Mouse (Mus musculus) embryonic facial prominence, embryonic 13.5 days (tissue): Measurements from ENCODE around the gene Plin5. TPM values are rescaled to one million over a fixed set of nuclear protein-coding genes. Genes with fewer than 3 reads are reported as not detected.

Experiments used
- ATAC-seq: fragments of 200-750 bp; cut with Nextera tagmentation; 2 replicates; pipeline ENCODE4 v1.8.0; 2017; ENCODE audit warnings: low read depth; ENCODE audit not compliant: insufficient number of reproducible peaks, insufficient read depth, low FRiP score, low TSS enrichment
- H3K27ac ChIP-seq: fragments of 300-500 bp; sonication (generic); 2 replicates; pipeline ENCODE4 v1.5.1; 2015; ENCODE audit warnings: moderate library complexity, mild to moderate bottlenecking, inconsistent platforms
- H3K27me3 ChIP-seq: fragments of 300-500 bp; sonication (generic); 2 replicates; pipeline ENCODE4 v1.6.1; 2015; ENCODE audit warnings: mild to moderate bottlenecking, inconsistent platforms
- H3K36me3 ChIP-seq: fragments of 300-500 bp; sonication (generic); 2 replicates; pipeline ENCODE4 v1.6.1; 2015; ENCODE audit warnings: mild to moderate bottlenecking, inconsistent platforms
- H3K4me1 ChIP-seq: fragments of 300-500 bp; sonication (generic); 2 replicates; pipeline ENCODE4 v1.6.1; 2015; ENCODE audit warnings: inconsistent platforms
- H3K4me2 ChIP-seq: fragments of 300-500 bp; sonication (generic); 2 replicates; pipeline ENCODE4 v1.6.1; 2015; ENCODE audit warnings: moderate library complexity, mild to moderate bottlenecking, inconsistent platforms
- H3K4me3 ChIP-seq: fragments of 300-500 bp; sonication (generic); 2 replicates; pipeline ENCODE4 v1.5.1; 2015; ENCODE audit warnings: mild to moderate bottlenecking, inconsistent platforms
- H3K9ac ChIP-seq: fragments of 300-500 bp; sonication (generic); 2 replicates; pipeline ENCODE4 v1.6.1; 2015; ENCODE audit warnings: mild to moderate bottlenecking, inconsistent platforms
- H3K9me3 ChIP-seq: fragments of 300-500 bp; sonication (generic); 2 replicates; pipeline ENCODE4 v1.6.1; 2016; ENCODE audit warnings: inconsistent platforms
- WGBS: fragments of 180-500 bp; shearing (Covaris S2); methylation state at CpG from one replicate; pipeline ENCODE4 v1.1.7; 2015; ENCODE audit warnings: mixed read lengths; 5-methylcytosine and 5-hydroxymethylcytosine counted together
- polyA plus RNA-seq: library from polyadenylated mRNA; unstranded; fragments of >200 nt; fragmentation: Nextera tagmentation; extraction: Ambion mirVana; gene quantifications from 2 replicates; pipeline ENCODE4 v1.2.1, GENCODE M21; 2015

Gene Plin5
- polyA plus RNA-seq, 1 experiment from 2014 or later: 0.17 TPM

DNA sequence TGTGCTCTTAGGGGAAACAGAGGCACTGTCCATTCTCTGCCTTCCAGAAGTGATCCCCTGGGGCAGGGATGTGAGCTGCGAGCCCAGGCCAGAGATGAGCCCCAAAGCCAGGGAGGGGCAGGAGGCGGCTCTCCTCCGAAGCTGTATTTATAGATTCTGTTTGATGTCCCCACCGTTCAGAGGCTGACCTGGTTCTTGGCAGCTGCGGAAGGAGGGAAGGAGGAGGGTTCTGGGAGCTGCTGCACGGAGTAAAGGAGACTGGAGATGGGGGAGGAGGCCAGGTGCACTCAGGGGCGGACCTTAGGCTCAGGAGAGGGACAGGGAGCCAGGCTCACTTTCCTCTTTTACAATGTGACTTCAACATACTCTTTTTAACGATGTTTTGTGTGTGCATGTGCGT lies 28.7 kb upstream of the Plin5 start:
- no peak overlapping the region for H3K4me2 ChIP-seq
- ATAC-seq: no peak
- H3K27me3 ChIP-seq: peaks cover 100% of the 10 kb centered on the region
- peaks cover 20% of the 10 kb centered on the region for H3K4me1 ChIP-seq
- no peaks in the 10 kb centered on the region for H3K9me3 ChIP-seq
- no peak overlapping the region for H3K4me3 ChIP-seq
- no peak overlapping the region for H3K27ac ChIP-seq
- no peaks in the 10 kb centered on the region for H3K36me3 ChIP-seq
- 15% methylated on average over 9 of the region's 9 CpGs for WGBS
- no peak overlapping the region for H3K9ac ChIP-seq

DNA sequence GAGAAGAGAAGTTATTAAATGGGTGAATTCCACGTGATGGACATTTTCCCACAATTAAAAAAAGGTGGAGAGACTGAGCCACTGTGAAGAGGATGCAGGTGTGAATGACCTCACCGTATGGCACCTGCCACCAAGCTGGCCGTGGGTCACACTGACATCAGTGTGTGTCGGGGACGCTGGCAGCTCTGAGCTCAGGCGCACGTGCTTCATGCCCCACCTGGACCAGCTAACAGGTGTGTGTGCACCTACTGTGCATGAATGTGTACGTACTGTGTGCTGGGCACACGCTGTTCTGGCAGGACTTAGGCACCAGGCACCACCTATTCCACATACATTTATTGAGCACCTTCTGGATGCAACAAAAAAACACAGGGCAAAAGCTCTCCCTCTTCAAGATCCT lies 27.1 kb upstream of the Plin5 start:
- no peak for ATAC-seq
- H3K9ac ChIP-seq: no peak overlapping the region
- 73% methylated on average over 9 of the region's 9 CpGs for WGBS
- H3K36me3 ChIP-seq: no peaks in the 10 kb centered on the region
- no peak overlapping the region for H3K4me3 ChIP-seq
- no peak overlapping the region for H3K4me2 ChIP-seq
- no peak overlapping the region for H3K27ac ChIP-seq
- H3K27me3 ChIP-seq: peaks cover 100% of the 10 kb centered on the region
- no peaks in the 10 kb centered on the region for H3K9me3 ChIP-seq
- peaks cover 21% of the 10 kb centered on the region for H3K4me1 ChIP-seq

DNA sequence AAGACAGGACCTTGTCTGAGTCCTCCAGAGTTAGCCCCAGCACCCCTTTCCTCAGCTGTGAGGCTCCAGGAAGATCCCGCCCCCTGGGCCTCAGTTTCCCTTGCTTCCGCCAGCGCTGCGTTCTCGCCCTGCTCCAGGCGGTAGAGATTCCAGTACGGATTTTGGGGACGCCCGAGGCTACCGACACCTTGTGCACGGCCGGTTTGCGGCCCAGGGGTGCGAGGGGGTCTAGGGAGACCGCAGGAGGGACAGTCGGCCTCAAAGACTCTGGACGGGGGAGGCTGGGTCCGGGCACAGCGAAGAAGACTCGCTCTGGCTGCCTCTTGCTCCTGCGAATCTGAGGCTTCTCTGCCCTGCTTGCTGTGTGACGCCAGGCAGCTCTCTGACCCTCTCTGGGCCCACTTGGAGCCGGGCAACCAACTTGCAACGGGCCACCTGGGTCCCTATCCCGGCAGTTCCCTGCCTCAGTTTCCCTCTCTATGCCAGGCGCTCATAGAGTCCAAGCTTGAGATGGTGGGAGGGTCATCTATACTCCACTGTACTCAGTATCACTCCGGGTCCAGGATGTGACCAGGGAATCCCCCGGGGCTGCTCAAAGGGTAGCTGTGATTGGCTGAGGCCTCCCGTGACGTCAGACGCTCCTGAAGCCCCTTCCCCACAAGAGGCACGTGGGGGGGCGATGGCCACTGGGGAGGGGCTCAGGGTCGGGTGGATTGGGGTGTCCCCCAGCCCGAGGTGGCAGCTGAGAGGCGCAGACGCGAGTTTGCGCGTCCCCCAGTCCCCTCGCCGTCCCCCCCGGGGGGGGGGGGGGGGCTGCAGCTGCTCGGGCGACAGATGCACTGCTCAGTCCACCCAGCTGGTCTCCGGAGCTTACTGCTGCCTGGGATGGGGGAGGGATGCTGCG lies 24.6 kb upstream of the Plin5 start:
- H3K9ac ChIP-seq: peak overlapping the region; percentile 62
- under 1% methylated on average over 44 of the region's 47 CpGs for WGBS
- H3K4me1 ChIP-seq: peaks cover 27% of the 10 kb centered on the region
- peaks cover 99% of the 10 kb centered on the region for H3K27me3 ChIP-seq
- H3K4me3 ChIP-seq: peak overlapping the region; percentile 46
- ATAC-seq: no peak
- H3K4me2 ChIP-seq: peak overlapping the region; percentile 75
- H3K9me3 ChIP-seq: no peaks in the 10 kb centered on the region
- H3K27ac ChIP-seq: no peak overlapping the region
- no peaks in the 10 kb centered on the region for H3K36me3 ChIP-seq

DNA sequence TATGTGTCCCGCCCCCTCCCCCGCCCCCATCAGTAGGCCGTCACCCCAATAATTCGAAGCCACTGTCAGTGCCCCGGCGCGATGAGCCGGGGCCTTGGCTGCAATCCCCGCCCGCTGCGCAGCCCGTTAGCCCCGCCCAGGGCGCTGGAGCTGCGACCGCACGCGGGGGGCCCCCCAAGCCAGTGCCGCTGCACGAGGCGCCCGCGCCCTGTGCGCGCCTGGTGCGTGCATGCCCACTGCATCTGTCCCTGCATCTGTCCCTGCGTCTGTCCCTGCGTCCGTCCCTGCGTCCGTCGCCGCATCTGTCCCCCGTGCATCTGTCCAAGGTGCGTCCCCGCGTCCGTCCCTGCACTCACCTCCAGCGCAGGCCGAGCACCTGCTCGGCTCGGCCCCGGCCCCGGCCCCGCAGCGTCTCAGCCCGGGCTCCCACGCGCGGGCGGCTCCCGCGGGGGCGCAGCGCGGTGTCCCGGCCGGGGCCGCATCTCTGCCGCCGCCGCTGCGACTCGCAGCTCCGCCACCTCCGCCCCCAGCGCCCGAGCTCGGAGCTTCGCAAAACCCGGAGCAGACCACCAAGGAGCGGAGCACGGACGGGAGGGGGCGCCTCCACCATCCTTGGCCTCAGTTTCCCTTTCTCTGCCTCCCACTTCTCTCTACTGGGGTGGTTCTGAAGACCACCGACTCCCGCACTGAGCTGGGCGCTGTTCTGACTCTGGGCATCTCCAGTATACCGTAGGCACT lies 22.6 kb upstream of the Plin5 start, which contains the start of gene Sema6b:
Gene Sema6b, minus strand, starts transcription at position 486 of the 738 bp plus-strand sequence.
- Histone ChIP-seq H3K27ac (no peak within 1 kb of the TSS), H3K27me3 (peaks cover 83% of the 10 kb centered on the region), H3K4me3 (peak within 1 kb of the TSS; percentile 75), H3K36me3 (no peaks in the 10 kb centered on the region), H3K9ac (peak within 1 kb of the TSS; percentile 77), H3K9me3 (no peaks in the 10 kb centered on the region), H3K4me1 (peaks cover 29% of the 10 kb centered on the region), H3K4me2 (peak within 1 kb of the TSS; percentile 96)
- WGBS: 1% methylated on average over 76 of the region's 79 CpGs
- ATAC-seq: no peak; the same call in 1 of the 2 replicates

DNA sequence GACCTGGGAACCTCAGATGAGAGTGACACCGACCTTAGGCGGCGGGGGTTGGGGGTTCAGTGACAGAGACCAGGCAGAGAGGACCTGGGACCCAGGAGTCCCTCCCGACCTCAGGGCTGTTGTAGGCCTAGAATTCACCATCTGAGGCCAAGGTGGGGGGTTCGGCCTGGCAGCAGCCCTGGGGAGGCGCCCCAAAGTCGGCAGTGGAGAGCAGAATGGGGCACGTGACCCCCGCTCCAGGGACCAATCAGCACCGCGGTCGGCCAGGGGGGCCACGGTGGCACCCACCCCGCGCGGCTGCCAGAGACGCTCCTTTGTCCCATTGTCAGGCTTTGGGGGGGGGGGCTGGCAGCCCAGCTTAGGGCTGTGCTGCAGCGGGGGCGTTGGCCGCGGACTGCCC lies 22.0 kb upstream of the Plin5 start:
- Histone ChIP-seq H3K4me2 (peak overlapping the region; percentile 96), H3K9ac (peak overlapping the region; percentile 77), H3K4me1 (peaks cover 35% of the 10 kb centered on the region), H3K27me3 (peaks cover 80% of the 10 kb centered on the region), H3K27ac (no peak overlapping the region), H3K9me3 (no peaks in the 10 kb centered on the region), H3K4me3 (peak overlapping the region; percentile 75), H3K36me3 (no peaks in the 10 kb centered on the region)
- 8% methylated on average over 20 of the region's 21 CpGs for WGBS
- no peak for ATAC-seq

DNA sequence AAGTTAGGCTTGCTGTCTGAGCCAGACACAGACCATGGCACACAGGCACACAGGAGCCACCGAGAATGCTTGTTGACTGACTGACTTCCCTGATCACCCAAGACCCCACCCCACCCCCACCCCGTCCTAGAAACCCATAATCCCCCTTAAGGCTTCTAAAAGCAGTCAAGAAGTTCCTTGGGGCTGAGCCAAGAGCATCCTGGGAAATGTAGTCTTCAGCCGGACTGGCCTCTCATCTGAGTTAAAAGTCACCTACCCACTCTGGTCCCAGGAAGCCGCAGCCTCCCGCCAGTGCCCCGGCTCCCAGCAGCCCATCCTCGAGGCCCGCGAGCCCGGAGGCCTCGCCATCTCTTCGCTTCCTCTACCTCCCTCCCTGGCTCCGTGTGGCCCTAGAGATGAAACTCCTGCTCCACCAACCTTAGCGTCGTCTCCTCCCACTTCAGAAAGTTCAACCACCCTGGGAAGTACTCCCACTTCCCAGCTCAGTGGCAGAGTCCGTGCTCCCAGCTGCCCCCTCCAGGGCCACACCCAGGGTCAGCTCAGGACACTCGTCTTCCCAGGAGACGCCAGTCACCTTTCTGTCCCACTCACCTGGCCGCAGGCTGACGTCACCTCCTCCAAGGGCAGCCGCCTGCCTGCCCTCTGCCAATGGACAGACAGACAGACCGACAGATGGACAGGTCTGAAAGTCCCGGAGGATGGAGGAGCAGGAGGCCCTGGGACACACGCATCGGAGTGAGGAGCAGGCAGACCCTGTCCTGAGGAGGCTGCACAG lies 20.6 kb upstream of the Plin5 start:
- peak overlapping the region; percentile 12; the same call in 1 of the 2 replicates for H3K4me3 ChIP-seq
- peaks cover 44% of the 10 kb centered on the region for H3K4me1 ChIP-seq
- H3K9me3 ChIP-seq: no peaks in the 10 kb centered on the region
- WGBS: 16% methylated on average over 25 of the region's 25 CpGs
- no peaks in the 10 kb centered on the region for H3K36me3 ChIP-seq
- no peak for ATAC-seq
- H3K27ac ChIP-seq: no peak overlapping the region
- H3K27me3 ChIP-seq: peaks cover 66% of the 10 kb centered on the region
- peak overlapping the region; percentile 32; the same call in 1 of the 2 replicates for H3K9ac ChIP-seq
- H3K4me2 ChIP-seq: peak overlapping the region; percentile 96

DNA sequence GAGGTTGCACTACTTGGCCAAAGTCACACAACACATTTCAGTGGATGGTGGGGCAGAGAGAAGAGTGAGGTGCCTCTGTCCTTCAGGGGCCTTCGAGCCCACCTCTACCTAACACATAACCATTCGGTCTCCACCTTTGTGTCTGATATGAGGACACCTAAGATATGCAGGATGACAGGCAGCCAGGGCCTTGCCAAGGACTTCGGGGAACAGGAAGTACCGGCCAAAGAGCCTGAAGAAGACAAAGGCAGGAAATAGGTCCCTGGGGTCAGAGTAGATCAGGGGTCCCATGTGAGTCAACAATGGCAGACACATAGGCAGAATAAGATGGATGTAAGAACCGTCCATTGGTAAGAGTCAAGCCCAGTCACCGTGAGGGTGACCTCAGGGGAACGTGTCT lies 19.2 kb upstream of the Plin5 start:
- Histone ChIP-seq H3K27me3 (peaks cover 52% of the 10 kb centered on the region), H3K27ac (no peak overlapping the region), H3K4me1 (peaks cover 36% of the 10 kb centered on the region), H3K36me3 (no peaks in the 10 kb centered on the region), H3K9ac (no peak overlapping the region), H3K4me2 (no peak overlapping the region), H3K9me3 (no peaks in the 10 kb centered on the region), H3K4me3 (no peak overlapping the region)
- WGBS: 85% methylated on average over 7 of the region's 7 CpGs
- ATAC-seq: no peak

DNA sequence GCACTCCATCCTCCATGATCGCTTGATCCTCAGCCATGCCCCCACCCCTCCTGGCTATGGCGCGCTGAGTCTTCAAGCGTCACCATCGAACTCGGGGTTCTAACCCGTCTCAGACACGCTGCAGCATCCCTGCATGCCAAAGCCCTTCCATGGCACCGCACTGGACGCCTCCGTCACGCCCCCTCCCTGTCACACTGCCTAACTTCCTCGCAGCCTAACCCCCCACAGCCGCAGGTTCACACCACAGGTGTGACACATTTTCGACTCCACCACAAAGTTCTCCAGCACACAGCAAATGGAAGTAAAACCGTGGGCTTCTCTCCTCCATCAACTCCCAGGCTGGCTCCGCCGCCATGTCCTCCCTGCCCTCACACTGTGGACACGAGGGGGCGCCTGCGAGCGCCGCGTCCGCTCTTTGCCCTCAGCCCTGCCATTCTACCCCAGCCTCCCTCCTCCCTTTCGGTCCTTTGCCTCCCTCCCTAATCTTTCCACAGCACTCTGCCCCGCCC lies 17.1 kb upstream of the Plin5 start:
- no peak for ATAC-seq
- Histone ChIP-seq H3K27ac (no peak overlapping the region), H3K4me3 (peak overlapping the region; percentile 36), H3K9ac (peak overlapping the region; percentile 53), H3K4me2 (peak overlapping the region; percentile 64), H3K36me3 (peaks cover 12% of the 10 kb centered on the region; the same call in 1 of the 2 replicates), H3K9me3 (no peaks in the 10 kb centered on the region), H3K4me1 (peaks cover 34% of the 10 kb centered on the region), H3K27me3 (peaks cover 31% of the 10 kb centered on the region)
- 3% methylated on average over 27 of the region's 27 CpGs for WGBS

DNA sequence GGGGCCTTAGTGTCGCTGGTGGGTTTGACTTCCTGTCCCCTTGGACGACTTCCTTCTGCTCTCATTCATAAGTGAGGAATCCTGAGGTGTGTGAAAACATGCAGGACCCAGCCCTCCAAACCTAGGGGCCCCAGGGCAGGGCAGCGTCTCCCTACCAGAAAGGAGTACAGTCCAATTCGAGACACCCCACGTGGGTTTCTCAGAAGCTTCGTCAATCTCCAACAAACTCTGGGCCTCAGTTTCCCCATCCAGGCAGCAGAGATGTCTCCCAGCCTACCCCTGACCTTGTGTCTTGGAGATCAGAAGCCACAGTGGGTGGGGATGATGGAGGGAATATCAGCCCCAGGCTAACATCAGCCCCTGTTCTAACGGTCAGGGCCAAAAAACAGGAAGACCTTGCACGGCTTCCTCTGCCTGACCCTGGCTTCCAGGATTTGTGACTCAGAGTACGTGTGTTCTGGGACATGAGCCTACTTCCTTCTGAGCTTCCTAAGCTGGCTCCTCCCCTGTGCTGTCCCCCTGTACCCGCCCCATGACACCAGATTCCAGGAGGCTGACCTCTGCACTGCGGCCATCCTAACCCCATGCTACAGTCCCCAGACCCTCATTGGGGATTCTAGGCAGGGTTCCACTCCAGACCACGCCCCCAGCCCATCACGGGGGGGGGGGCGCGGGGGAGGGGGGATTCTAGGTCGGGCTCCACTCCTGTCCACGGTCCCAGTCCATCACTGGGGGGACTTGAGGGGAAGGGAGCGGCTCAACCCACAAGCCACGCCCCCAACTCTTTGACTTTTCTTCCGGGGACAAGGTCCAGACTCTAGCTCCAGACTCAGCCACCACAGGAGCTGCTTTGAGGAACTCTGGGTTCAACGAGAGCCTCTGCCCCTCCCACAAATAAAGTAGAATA lies 16.3 kb upstream of the Plin5 start:
- Histone ChIP-seq H3K4me2 (peak overlapping the region; percentile 64), H3K4me3 (peak overlapping the region; percentile 36), H3K36me3 (peaks cover 12% of the 10 kb centered on the region; the same call in 1 of the 2 replicates), H3K9ac (peak overlapping the region; percentile 53; the same call in 1 of the 2 replicates), H3K4me1 (peaks cover 26% of the 10 kb centered on the region), H3K27ac (peak overlapping the region; percentile 45), H3K27me3 (peaks cover 23% of the 10 kb centered on the region), H3K9me3 (no peaks in the 10 kb centered on the region)
- WGBS: 18% methylated on average over 19 of the region's 21 CpGs
- peak; percentile 32; the same call in 1 of the 2 replicates for ATAC-seq

DNA sequence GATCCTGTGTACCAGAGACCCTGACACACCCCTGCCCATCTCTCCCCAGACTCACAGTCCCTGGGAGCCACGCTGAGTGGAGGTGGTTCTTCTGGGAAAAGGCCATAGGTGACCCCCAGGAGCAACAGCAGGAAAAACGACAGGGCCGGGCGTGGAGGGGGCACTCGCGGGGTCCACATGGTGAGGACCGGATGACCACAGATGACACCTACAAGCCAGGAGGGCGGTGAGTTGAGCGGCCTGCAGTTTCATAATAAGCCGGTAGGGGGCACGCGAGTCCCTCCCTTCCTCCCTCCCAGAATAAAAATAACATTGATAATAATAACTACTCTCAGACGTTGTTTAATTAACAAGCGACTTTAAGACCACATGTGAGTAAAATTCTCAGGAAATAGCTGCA lies 15.3 kb upstream of the Plin5 start:
- H3K27ac ChIP-seq: no peak overlapping the region
- H3K4me1 ChIP-seq: peaks cover 20% of the 10 kb centered on the region
- no peak overlapping the region for H3K4me3 ChIP-seq
- no peak overlapping the region for H3K4me2 ChIP-seq
- H3K9me3 ChIP-seq: no peaks in the 10 kb centered on the region
- H3K9ac ChIP-seq: 0 out of 2 replicates have a peak overlapping the region, but pooled peaks have one; percentile 11
- no peak for ATAC-seq
- H3K27me3 ChIP-seq: peaks cover 14% of the 10 kb centered on the region
- WGBS: 3% methylated on average over 14 of the region's 14 CpGs
- peaks cover 16% of the 10 kb centered on the region; the same call in 1 of the 2 replicates for H3K36me3 ChIP-seq
